Mouse (Mus musculus): ENCODE data around the gene Rab26. TPM values are rescaled to one million over a fixed set of nuclear protein-coding genes. Genes with fewer than 3 reads are reported as not detected.

The Rab26 gene
- polyA plus RNA-seq, 1 experiment: 1.1 TPM

DNA sequence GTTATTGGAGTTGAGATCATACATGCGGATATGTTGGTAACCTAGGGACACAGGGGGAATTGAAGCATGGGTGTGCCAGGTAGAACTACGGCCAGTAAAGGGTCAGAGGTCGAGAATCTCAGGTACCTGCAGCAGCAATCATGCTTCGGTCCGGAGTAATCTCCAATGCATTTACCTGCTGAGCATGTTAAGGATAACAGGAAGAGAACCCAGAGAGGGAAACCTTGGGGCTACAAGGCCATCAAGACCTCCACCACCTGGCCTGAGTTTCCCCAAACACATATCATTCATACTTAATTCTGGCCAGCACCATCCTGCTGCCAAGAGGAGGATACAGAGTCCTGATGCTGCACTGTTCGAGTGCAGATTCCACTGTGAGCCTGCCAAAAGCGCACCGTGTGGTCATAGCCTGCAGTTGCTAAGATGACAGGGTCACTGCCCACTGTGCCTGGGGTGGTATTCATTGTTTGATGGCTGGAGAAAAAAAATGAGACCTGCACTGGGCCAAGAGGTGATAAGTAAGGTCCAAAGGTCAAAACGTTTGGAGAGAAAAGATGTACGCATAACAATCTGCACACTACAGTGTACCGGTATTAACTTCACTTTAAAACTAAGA, 55.9 kb downstream of the Rab26 start:
- H3K27me3 ChIP-seq (ENCODE audit: control insufficient read depth, insufficient read depth, low read length): no peaks in the 10 kb centered on the region
- H3K36me3 ChIP-seq (ENCODE audit: control insufficient read depth, insufficient read depth, low read length): no peaks in the 10 kb centered on the region
- peak overlapping the region; percentile 100 for H3K4me3 ChIP-seq (ENCODE audit: control insufficient read depth, low read depth, low read length)
- TF ChIP-seq POLR2A (IDR thresholded peaks at IDR 0.05; ENCODE audit: control insufficient read depth, low read depth, low read length): no peak
- no peak; the same call in 1 of the 2 replicates for TF ChIP-seq CTCF (IDR thresholded peaks at IDR 0.05; ENCODE audit: control insufficient read depth, insufficient read depth, insufficient replicate concordance, low read depth, low read length)
- H3K4me1 ChIP-seq (ENCODE audit: control insufficient read depth, insufficient read depth, low read length): peaks cover 20% of the 10 kb centered on the region
- H3K27ac ChIP-seq (ENCODE audit: control insufficient read depth, insufficient read depth, low read depth, low read length): no peak overlapping the region

Other genes starting within 250 kb of the Rab26 start
- 19.5 and 21.1 TPM in 2 replicates for gene Abca17, start 183.1 kb downstream of the Rab26 start, polyA plus RNA-seq (2012; rRNA removed)
- 5.1 and 7.9 TPM in 2 replicates for gene Abca3, start 182.3 kb downstream of the Rab26 start, polyA plus RNA-seq (2012; rRNA removed)
- 65.0 and 68.5 TPM in 2 replicates for gene Rnps1, start 119.6 kb downstream of the Rab26 start, polyA plus RNA-seq (2012; rRNA removed)
- gene Eci1, start 107.6 kb downstream of the Rab26 start, polyA plus RNA-seq (2012; rRNA removed): 8.9 and 9.0 TPM in 2 replicates
- gene Dnase1l2, start 91.1 kb downstream of the Rab26 start, polyA plus RNA-seq (2012; rRNA removed): 6.4 and 9.3 TPM in 2 replicates
- gene E4f1, start 63.9 kb downstream of the Rab26 start, polyA plus RNA-seq (2012; rRNA removed): 61.5 and 69.3 TPM in 2 replicates
- gene Pgp, start 63.8 kb downstream of the Rab26 start, polyA plus RNA-seq (2012; rRNA removed): 597 and 738 TPM in 2 replicates
- 7.5 and 7.9 TPM in 2 replicates for gene Bricd5, start 60.3 kb downstream of the Rab26 start, polyA plus RNA-seq (2012; rRNA removed)
- 13.9 and 16.5 TPM in 2 replicates for gene Mlst8, start 55.1 kb downstream of the Rab26 start, polyA plus RNA-seq (2012; rRNA removed)
- 20.6 and 23.9 TPM in 2 replicates for gene Caskin1, start 45.6 kb downstream of the Rab26 start, polyA plus RNA-seq (2012; rRNA removed)
- 64.4 and 69.4 TPM in 2 replicates for gene Traf7, start 6.3 kb downstream of the Rab26 start, polyA plus RNA-seq (2012; rRNA removed)
- gene Pkd1, start 15.6 kb upstream of the Rab26 start, polyA plus RNA-seq (2012; rRNA removed): 31.6 and 35.0 TPM in 2 replicates
- 37.8 and 41.6 TPM in 2 replicates for gene Tsc2, start 98.4 kb upstream of the Rab26 start, polyA plus RNA-seq (2012; rRNA removed)
- gene Nthl1, start 98.5 kb upstream of the Rab26 start, polyA plus RNA-seq (2012; rRNA removed): 3.2 and 3.7 TPM in 2 replicates
- 3.3 and 3.9 TPM in 2 replicates for gene Slc9a3r2, start 116.1 kb upstream of the Rab26 start, polyA plus RNA-seq (2012; rRNA removed)
- 0.19 TPM in 1 of 2 replicates, not detected in the other for gene Npw, start 124.2 kb upstream of the Rab26 start, polyA plus RNA-seq (2012; rRNA removed)
- gene Zfp598, start 135.5 kb upstream of the Rab26 start, polyA plus RNA-seq (2012; rRNA removed): 45.4 and 50.0 TPM in 2 replicates
- gene Syngr3, start 155.7 kb upstream of the Rab26 start, polyA plus RNA-seq (2012; rRNA removed): 0.20 and 0.30 TPM in 2 replicates
- 144 and 150 TPM in 2 replicates for gene Gfer, start 161.9 kb upstream of the Rab26 start, polyA plus RNA-seq (2012; rRNA removed)
- gene Noxo1, start 162.0 kb upstream of the Rab26 start, polyA plus RNA-seq (2012; rRNA removed): 62.1 and 63.2 TPM in 2 replicates
- 85.4 and 89.5 TPM in 2 replicates for gene Tbl3, start 173.4 kb upstream of the Rab26 start, polyA plus RNA-seq (2012; rRNA removed)
- gene Rnf151, start 183.9 kb upstream of the Rab26 start, polyA plus RNA-seq (2012; rRNA removed): 1,124 and 1,208 TPM in 2 replicates
- gene Rps2, start 183.9 kb upstream of the Rab26 start, polyA plus RNA-seq (2012; rRNA removed): 515 and 558 TPM in 2 replicates
- 198 and 211 TPM in 2 replicates for gene Ndufb10, start 190.3 kb upstream of the Rab26 start, polyA plus RNA-seq (2012; rRNA removed)
- gene Rpl3l, start 193.6 kb upstream of the Rab26 start, polyA plus RNA-seq (2012; rRNA removed): 0.21 and 1.4 TPM in 2 replicates
- gene Msrb1, start 202.4 kb upstream of the Rab26 start, polyA plus RNA-seq (2012; rRNA removed): 9.3 and 13.8 TPM in 2 replicates
- gene Hs3st6, start 218.8 kb upstream of the Rab26 start, polyA plus RNA-seq (2012; rRNA removed): 0.73 and 0.89 TPM in 2 replicates

Measured in testis, adult 2 months (tissue).